Mouse (Mus musculus): Measurements from ENCODE around the gene Cdk14. TPM values are rescaled to one million over a fixed set of nuclear protein-coding genes. Genes with fewer than 3 reads are reported as not detected.

Gene Cdk14
- 43.8 and 46.3 TPM in 2 replicates for polyA plus RNA-seq (2016; fragmentation: Nextera tagmentation; extraction: Ambion mirVana)

- Histone ChIP-seq H3K27ac (no peak within 1 kb of the TSS), H3K36me3 (no peaks in the 10 kb centered on the region), H3K9ac (no peak within 1 kb of the TSS), H3K27me3 (no peaks in the 10 kb centered on the region), H3K4me1 (no peaks in the 10 kb centered on the region), H3K4me3 (no peak within 1 kb of the TSS), H3K9me3 (replicated peaks) (no peaks in the 10 kb centered on the region), H3K4me2 (replicated peaks) (no peak within 1 kb of the TSS)
- no peak for ATAC-seq (ENCODE audit: low FRiP score)
- WGBS = 84% methylated on average over 9 of the region's 9 CpGs
Observed at GRCm38 (mm10) chr5:5419992-5420455, at the start of gene Cdk14. Gene Cdk14, minus strand, starts transcription at chr5:5420312.

GRCm38 (mm10) chr5:5465256-5465655 is 45.1 kb upstream of the Cdk14 start:
- Histone ChIP-seq H3K27me3 (no peaks in the 10 kb centered on the region), H3K4me1 (no peaks in the 10 kb centered on the region), H3K9me3 (replicated peaks) (no peaks in the 10 kb centered on the region), H3K4me2 (replicated peaks) (no peak overlapping the region), H3K4me3 (no peak overlapping the region), H3K9ac (no peak overlapping the region), H3K36me3 (no peaks in the 10 kb centered on the region), H3K27ac (no peak overlapping the region)
- no peak for ATAC-seq (ENCODE audit: low FRiP score)
- WGBS = 89% methylated on average over 1 of the region's 1 CpGs

- Histone ChIP-seq H3K36me3 (no peaks in the 10 kb centered on the region), H3K9me3 (replicated peaks) (no peaks in the 10 kb centered on the region), H3K27ac (no peak overlapping the region), H3K9ac (no peak overlapping the region), H3K4me3 (no peak overlapping the region), H3K4me1 (no peaks in the 10 kb centered on the region), H3K4me2 (replicated peaks) (no peak overlapping the region), H3K27me3 (no peaks in the 10 kb centered on the region)
- peak; percentile 83 for ATAC-seq (ENCODE audit: low FRiP score)
- 58% methylated on average over 5 of the region's 5 CpGs for WGBS
Observed at GRCm38 (mm10) chr5:5431746-5432438, 11.8 kb upstream of the Cdk14 start.

GRCm38 (mm10) chr5:5423723-5424171 is 3.6 kb upstream of the Cdk14 start:
- H3K27ac ChIP-seq = no peak overlapping the region
- no peaks in the 10 kb centered on the region for H3K36me3 ChIP-seq
- ATAC-seq (ENCODE audit: low FRiP score) = no peak
- no peak overlapping the region for H3K9ac ChIP-seq
- 79% methylated on average over 6 of the region's 6 CpGs for WGBS
- no peak overlapping the region for H3K4me2 ChIP-seq (replicated peaks)
- H3K27me3 ChIP-seq = no peaks in the 10 kb centered on the region
- no peaks in the 10 kb centered on the region for H3K9me3 ChIP-seq (replicated peaks)
- H3K4me3 ChIP-seq = no peak overlapping the region
- H3K4me1 ChIP-seq = no peaks in the 10 kb centered on the region

GRCm38 (mm10) chr5:5423081-5423480 is 3.0 kb upstream of the Cdk14 start:
- ATAC-seq (ENCODE audit: low FRiP score) = no peak
- Histone ChIP-seq H3K4me3 (no peak overlapping the region), H3K27ac (no peak overlapping the region), H3K36me3 (no peaks in the 10 kb centered on the region), H3K9me3 (replicated peaks) (no peaks in the 10 kb centered on the region), H3K27me3 (no peaks in the 10 kb centered on the region), H3K9ac (no peak overlapping the region), H3K4me2 (replicated peaks) (no peak overlapping the region), H3K4me1 (no peaks in the 10 kb centered on the region)
- WGBS = 97% methylated on average over 4 of the region's 4 CpGs

- Histone ChIP-seq H3K4me3 (no peak overlapping the region), H3K36me3 (no peaks in the 10 kb centered on the region), H3K4me1 (no peaks in the 10 kb centered on the region), H3K27ac (no peak overlapping the region), H3K9ac (no peak overlapping the region), H3K4me2 (replicated peaks) (no peak overlapping the region), H3K9me3 (replicated peaks) (no peaks in the 10 kb centered on the region), H3K27me3 (no peaks in the 10 kb centered on the region)
- ATAC-seq (ENCODE audit: low FRiP score) = no peak
- 91% methylated on average over 2 of the region's 2 CpGs for WGBS
Observed at GRCm38 (mm10) chr5:5421439-5421838, 1.3 kb upstream of the Cdk14 start.

GRCm38 (mm10) chr5:5419253-5419652 is 859 bp downstream of the Cdk14 start:
- no peaks in the 10 kb centered on the region for H3K9me3 ChIP-seq (replicated peaks)
- H3K36me3 ChIP-seq = no peaks in the 10 kb centered on the region
- no peak for ATAC-seq (ENCODE audit: low FRiP score)
- no peak overlapping the region for H3K27ac ChIP-seq
- WGBS = 67% methylated on average over 1 of the region's 1 CpGs
- no peak overlapping the region for H3K9ac ChIP-seq
- H3K4me1 ChIP-seq = no peaks in the 10 kb centered on the region
- no peaks in the 10 kb centered on the region for H3K27me3 ChIP-seq
- H3K4me2 ChIP-seq (replicated peaks) = no peak overlapping the region
- H3K4me3 ChIP-seq = no peak overlapping the region

GRCm38 (mm10) chr5:5414835-5415234 is 5.3 kb downstream of the Cdk14 start:
- no peak overlapping the region for H3K4me2 ChIP-seq (replicated peaks)
- 78% methylated on average over 3 of the region's 3 CpGs for WGBS
- no peaks in the 10 kb centered on the region for H3K27me3 ChIP-seq

GRCm38 (mm10) chr5:5411886-5412285 is 8.2 kb downstream of the Cdk14 start:
- Histone ChIP-seq H3K4me3 (no peak overlapping the region), H3K27ac (no peak overlapping the region), H3K4me1 (no peaks in the 10 kb centered on the region), H3K36me3 (no peaks in the 10 kb centered on the region), H3K9me3 (replicated peaks) (no peaks in the 10 kb centered on the region), H3K27me3 (no peaks in the 10 kb centered on the region), H3K4me2 (replicated peaks) (no peak overlapping the region), H3K9ac (no peak overlapping the region)
- ATAC-seq (ENCODE audit: low FRiP score) = no peak
- 94% methylated on average over 2 of the region's 2 CpGs for WGBS

More at GRCm38 (mm10) chr5:5414835-5415234, 5.3 kb downstream of the Cdk14 start:
- H3K4me1 ChIP-seq = no peaks in the 10 kb centered on the region
- ATAC-seq (ENCODE audit: low FRiP score) = no peak
- no peaks in the 10 kb centered on the region for H3K9me3 ChIP-seq (replicated peaks)
- H3K9ac ChIP-seq = no peak overlapping the region
- no peak overlapping the region for H3K4me3 ChIP-seq
- H3K27ac ChIP-seq = no peak overlapping the region
- no peaks in the 10 kb centered on the region for H3K36me3 ChIP-seq

- Histone ChIP-seq H3K4me2 (replicated peaks) (no peak overlapping the region), H3K9me3 (replicated peaks) (no peaks in the 10 kb centered on the region), H3K4me1 (no peaks in the 10 kb centered on the region), H3K4me3 (no peak overlapping the region), H3K27ac (no peak overlapping the region), H3K27me3 (no peaks in the 10 kb centered on the region), H3K36me3 (no peaks in the 10 kb centered on the region), H3K9ac (no peak overlapping the region)
- 79% methylated on average over 4 of the region's 4 CpGs for WGBS
- ATAC-seq (ENCODE audit: low FRiP score) = no peak
Observed at GRCm38 (mm10) chr5:5401986-5402385, 18.1 kb downstream of the Cdk14 start.

- Histone ChIP-seq H3K4me3 (no peak overlapping the region), H3K27me3 (no peaks in the 10 kb centered on the region), H3K4me1 (no peaks in the 10 kb centered on the region), H3K27ac (no peak overlapping the region), H3K9me3 (replicated peaks) (no peaks in the 10 kb centered on the region), H3K9ac (no peak overlapping the region), H3K36me3 (no peaks in the 10 kb centered on the region), H3K4me2 (replicated peaks) (no peak overlapping the region)
- 52% methylated on average over 3 of the region's 3 CpGs for WGBS
- ATAC-seq (ENCODE audit: low FRiP score) = no peak
Observed at GRCm38 (mm10) chr5:5392786-5393185, 27.3 kb downstream of the Cdk14 start.

GRCm38 (mm10) chr5:5380731-5381718 is 39.1 kb downstream of the Cdk14 start:
- no peaks in the 10 kb centered on the region for H3K9me3 ChIP-seq (replicated peaks)
- H3K27me3 ChIP-seq = no peaks in the 10 kb centered on the region
- ATAC-seq (ENCODE audit: low FRiP score) = no peak
- peak overlapping the region; percentile 89 for H3K9ac ChIP-seq
- peaks cover 28% of the 10 kb centered on the region for H3K4me1 ChIP-seq
- H3K4me3 ChIP-seq = peak overlapping the region; percentile 76
- 5% methylated on average over 23 of the region's 23 CpGs for WGBS
- H3K27ac ChIP-seq = peak overlapping the region; percentile 95
- peak overlapping the region; percentile 70 for H3K4me2 ChIP-seq (replicated peaks)
- no peaks in the 10 kb centered on the region for H3K36me3 ChIP-seq
